Mouse (Mus musculus) liver, embryonic 14.5 days (tissue): ENCODE measurements around the gene Atp6v0b.

Source experiments
- CTCF ChIP-seq: IDR thresholded peaks from 2 replicates; pipeline ENCODE4 v1.5.1; 2016; ENCODE audit warnings: antibody characterized with exemption, low read depth, control low read depth
- EP300 ChIP-seq: IDR thresholded peaks from 2 replicates; pipeline ENCODE4 v1.6.1; 2016; ENCODE audit warnings: antibody characterized with exemption, low read depth

GRCm38 (mm10) chr4:117895339-117895738, 8.2 kb upstream of the Atp6v0b start:
- no peak for TF ChIP-seq CTCF
- no peak for TF ChIP-seq EP300
